Mouse (Mus musculus) embryonic facial prominence, embryonic 12.5 days (tissue): ENCODE results near the gene 2410137M14Rik. TPM values are rescaled to one million over a fixed set of nuclear protein-coding genes. Genes with fewer than 3 reads are reported as not detected.
"Not testable (repeated sequence)": the region's sequence is repeated elsewhere in the genome, so short reads cannot be mapped to it uniquely, and the experiment has no call there.

ENCODE experiments used
- ATAC-seq: fragments of 200-750 bp; cut with Nextera tagmentation; 2 replicates; pipeline ENCODE4 v1.8.0; 2017; ENCODE audit not compliant: insufficient number of reproducible peaks, insufficient read depth, low FRiP score, low TSS enrichment
- H3K27ac ChIP-seq: fragments of 300-500 bp; sonication (generic); 2 replicates; pipeline ENCODE4 v1.5.1; 2016; ENCODE audit warnings: mild to moderate bottlenecking
- H3K27me3 ChIP-seq: fragments of 300-500 bp; sonication (generic); 2 replicates; pipeline ENCODE4 v1.6.1; 2016; ENCODE audit warnings: mild to moderate bottlenecking, moderate library complexity
- H3K36me3 ChIP-seq: fragments of 300-500 bp; sonication (generic); 2 replicates; pipeline ENCODE4 v1.6.1; 2016; ENCODE audit warnings: mild to moderate bottlenecking
- H3K4me1 ChIP-seq: fragments of 300-500 bp; sonication (generic); 2 replicates; pipeline ENCODE4 v1.6.1; 2016
- H3K4me2 ChIP-seq: fragments of 300-500 bp; sonication (generic); replicated peaks from 2 replicates; pipeline ENCODE4 v1.6.1; 2016; ENCODE audit warnings: mild to moderate bottlenecking, moderate library complexity
- H3K4me3 ChIP-seq: fragments of 300-500 bp; sonication (generic); 2 replicates; pipeline ENCODE4 v1.5.1; 2016; ENCODE audit warnings: mild to moderate bottlenecking
- H3K9ac ChIP-seq: fragments of 300-500 bp; sonication (generic); 2 replicates; pipeline ENCODE4 v1.6.1; 2016; ENCODE audit warnings: mild to moderate bottlenecking, moderate library complexity
- H3K9me3 ChIP-seq: fragments of 300-500 bp; sonication (generic); 2 replicates; pipeline ENCODE4 v1.6.1; 2016; ENCODE audit warnings: mild to moderate bottlenecking, moderate library complexity
- WGBS: fragments of 180-500 bp; shearing (Covaris S2); methylation state at CpG from one replicate; pipeline ENCODE4 v1.1.7; 2016; 5-methylcytosine and 5-hydroxymethylcytosine counted together
- polyA plus RNA-seq: library from polyadenylated mRNA; unstranded; fragments of >200 nt; fragmentation: Nextera tagmentation; extraction: Ambion mirVana; gene quantifications from 2 replicates; pipeline ENCODE4 v1.2.1, GENCODE M21; 2016

Gene 2410137M14Rik
- polyA plus RNA-seq, 1 experiment from 2014 or later: not detected

DNA sequence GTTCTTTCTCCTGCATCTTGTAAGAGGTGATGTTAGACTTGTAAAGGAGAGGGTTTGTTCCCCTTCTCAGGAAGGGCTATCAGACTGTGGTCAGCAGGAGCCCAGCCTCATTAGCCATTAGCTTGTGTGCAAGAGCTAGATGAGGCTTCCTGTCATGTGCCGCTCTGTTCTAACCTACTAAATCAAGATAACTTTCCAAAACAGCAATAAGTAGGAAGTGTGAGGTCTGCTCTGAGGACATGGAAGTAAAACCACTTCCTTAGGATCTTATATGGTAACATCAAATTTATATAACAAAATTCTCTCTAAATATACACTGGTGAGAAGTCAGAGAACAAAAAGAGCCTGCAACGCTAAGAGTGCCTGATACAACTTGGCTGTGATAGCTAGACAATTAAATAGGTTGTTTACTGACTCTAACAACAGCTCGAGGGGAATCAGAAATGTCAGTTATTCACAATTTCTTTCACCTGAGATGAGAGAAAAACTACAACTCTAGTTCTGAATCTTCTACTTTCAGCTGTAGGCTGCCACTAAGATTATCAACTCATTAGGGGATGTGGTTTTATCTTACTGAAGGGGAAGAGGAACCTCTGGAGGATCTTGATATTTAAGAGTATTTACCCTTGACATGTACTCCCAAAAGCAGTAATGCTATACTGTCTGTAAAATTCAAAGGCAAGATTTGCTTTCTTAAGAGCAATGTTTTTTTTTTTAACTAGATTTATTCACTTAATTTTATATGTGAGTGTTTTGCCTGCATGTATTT, 11.5 kb upstream of the 2410137M14Rik start:
- H3K36me3 ChIP-seq: no peaks in the 10 kb centered on the region
- ATAC-seq: no peak
- peaks cover 20% of the 10 kb centered on the region for H3K27me3 ChIP-seq
- no peaks in the 10 kb centered on the region for H3K9me3 ChIP-seq
- no peak overlapping the region for H3K4me2 ChIP-seq
- 68% methylated on average over 3 of the region's 3 CpGs for WGBS
- H3K27ac ChIP-seq: no peak overlapping the region
- no peak overlapping the region for H3K4me3 ChIP-seq
- H3K9ac ChIP-seq: no peak overlapping the region
- H3K4me1 ChIP-seq: peaks cover 6% of the 10 kb centered on the region; the same call in 1 of the 2 replicates

- not testable (repeated sequence) for H3K4me1 ChIP-seq, ATAC-seq, H3K4me3 ChIP-seq, H3K9me3 ChIP-seq, H3K36me3 ChIP-seq, H3K9ac ChIP-seq, H3K27ac ChIP-seq, H3K4me2 ChIP-seq
- peaks cover 29% of the 10 kb centered on the region for H3K27me3 ChIP-seq
- 82% methylated on average over 6 of the region's 6 CpGs for WGBS
These were observed 9.6 kb upstream of the 2410137M14Rik start for GRCm38 (mm10) chr17:36990630-36991029.

DNA sequence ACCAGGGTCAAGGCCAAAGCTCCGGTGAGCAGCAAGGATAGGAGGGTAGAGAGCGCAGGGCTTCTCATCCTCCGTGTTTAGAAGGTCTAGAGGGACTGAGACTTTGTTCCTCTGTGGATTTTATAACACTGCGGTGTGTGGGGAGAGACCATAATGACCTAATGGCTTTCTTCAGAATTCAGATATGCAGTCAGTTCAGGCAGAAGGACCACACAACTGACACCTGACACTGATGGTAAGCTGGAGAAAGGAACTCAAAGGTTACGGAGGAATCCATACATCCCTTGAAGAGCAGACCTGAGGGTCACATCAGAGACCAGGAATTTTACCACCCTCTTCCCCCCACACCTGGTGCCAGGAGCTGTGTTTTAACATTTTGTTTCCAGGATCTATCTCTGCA, 8.4 kb upstream of the 2410137M14Rik start, which contains the start of gene H2-M5:
TSS of gene H2-M5 (minus strand) at position 101 of the 400 bp plus-strand sequence.
- Histone ChIP-seq H3K27me3 (peaks cover 29% of the 10 kb centered on the region), H3K4me2 (peak within 1 kb of the TSS; percentile 36), H3K4me1 (peaks cover 4% of the 10 kb centered on the region; the same call in 1 of the 2 replicates), H3K9me3 (no peaks in the 10 kb centered on the region), H3K4me3 (peak within 1 kb of the TSS; percentile 21), H3K27ac (no peak within 1 kb of the TSS), H3K9ac (no peak within 1 kb of the TSS), H3K36me3 (no peaks in the 10 kb centered on the region)
- 20% methylated on average over 5 of the region's 5 CpGs for WGBS
- ATAC-seq: no peak

- peaks cover 4% of the 10 kb centered on the region; the same call in 1 of the 2 replicates for H3K4me1 ChIP-seq
- WGBS: 4% methylated on average over 24 of the region's 24 CpGs
- H3K27ac ChIP-seq: no peak overlapping the region
- no peak overlapping the region for H3K9ac ChIP-seq
- peaks cover 29% of the 10 kb centered on the region for H3K27me3 ChIP-seq
- peak overlapping the region; percentile 21 for H3K4me3 ChIP-seq
- ATAC-seq: no peak
- H3K4me2 ChIP-seq: peak overlapping the region; percentile 36
- no peaks in the 10 kb centered on the region for H3K9me3 ChIP-seq
- no peaks in the 10 kb centered on the region for H3K36me3 ChIP-seq
These were observed 7.4 kb upstream of the 2410137M14Rik start for GRCm38 (mm10) chr17:36988475-36988874.

- H3K27ac ChIP-seq: no peak overlapping the region
- H3K36me3 ChIP-seq: no peaks in the 10 kb centered on the region
- no peak overlapping the region for H3K4me3 ChIP-seq
- H3K9me3 ChIP-seq: no peaks in the 10 kb centered on the region
- 28% methylated on average over 5 of the region's 5 CpGs for WGBS
- ATAC-seq: no peak
- no peak overlapping the region for H3K9ac ChIP-seq
- H3K4me1 ChIP-seq: peaks cover 8% of the 10 kb centered on the region; the same call in 1 of the 2 replicates
- peaks cover 24% of the 10 kb centered on the region for H3K27me3 ChIP-seq
- H3K4me2 ChIP-seq: no peak overlapping the region
These were observed 1.5 kb upstream of the 2410137M14Rik start for GRCm38 (mm10) chr17:36982253-36983155.

- Histone ChIP-seq H3K9ac (no peak overlapping the region), H3K36me3 (no peaks in the 10 kb centered on the region), H3K4me2 (peak overlapping the region; percentile 32; the same call in 1 of the 2 replicates), H3K4me1 (peaks cover 8% of the 10 kb centered on the region; the same call in 1 of the 2 replicates), H3K9me3 (no peaks in the 10 kb centered on the region), H3K4me3 (0 out of 2 replicates have a peak overlapping the region, but pooled peaks have one; percentile 15), H3K27me3 (peaks cover 19% of the 10 kb centered on the region; the same call in 1 of the 2 replicates), H3K27ac (no peak overlapping the region)
- WGBS: 6% methylated on average over 4 of the region's 4 CpGs
- no peak for ATAC-seq
These were observed 808 bp upstream of the 2410137M14Rik start for GRCm38 (mm10) chr17:36981845-36982244.

GRCm38 (mm10) chr17:36973271-36973787, 7.7 kb downstream of the 2410137M14Rik start:
- no peaks in the 10 kb centered on the region for H3K36me3 ChIP-seq
- no peak overlapping the region for H3K4me3 ChIP-seq
- no peaks in the 10 kb centered on the region for H3K9me3 ChIP-seq
- H3K27me3 ChIP-seq: no peaks in the 10 kb centered on the region
- ATAC-seq: no peak
- no peak overlapping the region for H3K9ac ChIP-seq
- 62% methylated on average over 8 of the region's 8 CpGs for WGBS
- no peaks in the 10 kb centered on the region for H3K4me1 ChIP-seq
- H3K4me2 ChIP-seq: no peak overlapping the region
- H3K27ac ChIP-seq: no peak overlapping the region

DNA sequence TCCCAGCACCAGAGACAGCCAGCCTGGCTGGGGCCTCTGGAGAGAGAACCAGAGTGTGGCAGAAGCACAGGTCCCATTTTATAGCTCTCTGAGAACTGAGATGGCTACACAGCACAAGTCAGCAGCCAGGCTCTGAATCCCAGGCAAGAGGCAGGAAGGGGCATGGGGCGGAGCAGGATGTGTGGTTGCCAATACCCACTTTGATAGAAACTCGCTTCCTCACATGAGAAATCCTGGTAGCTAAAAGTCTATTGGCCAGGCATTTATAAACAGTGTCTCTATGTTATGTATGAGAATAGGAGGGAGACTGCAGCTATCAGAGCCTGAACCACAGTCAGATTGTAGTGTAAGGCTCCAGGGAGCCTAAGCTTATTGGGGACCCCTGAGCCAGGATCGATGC, 8.2 kb downstream of the 2410137M14Rik start:
- no peak overlapping the region for H3K27ac ChIP-seq
- H3K4me3 ChIP-seq: no peak overlapping the region
- H3K36me3 ChIP-seq: no peaks in the 10 kb centered on the region
- WGBS: 80% methylated on average over 3 of the region's 3 CpGs
- no peaks in the 10 kb centered on the region for H3K27me3 ChIP-seq
- ATAC-seq: no peak
- no peak overlapping the region for H3K9ac ChIP-seq
- H3K9me3 ChIP-seq: no peaks in the 10 kb centered on the region
- no peaks in the 10 kb centered on the region for H3K4me1 ChIP-seq
- no peak overlapping the region for H3K4me2 ChIP-seq

DNA sequence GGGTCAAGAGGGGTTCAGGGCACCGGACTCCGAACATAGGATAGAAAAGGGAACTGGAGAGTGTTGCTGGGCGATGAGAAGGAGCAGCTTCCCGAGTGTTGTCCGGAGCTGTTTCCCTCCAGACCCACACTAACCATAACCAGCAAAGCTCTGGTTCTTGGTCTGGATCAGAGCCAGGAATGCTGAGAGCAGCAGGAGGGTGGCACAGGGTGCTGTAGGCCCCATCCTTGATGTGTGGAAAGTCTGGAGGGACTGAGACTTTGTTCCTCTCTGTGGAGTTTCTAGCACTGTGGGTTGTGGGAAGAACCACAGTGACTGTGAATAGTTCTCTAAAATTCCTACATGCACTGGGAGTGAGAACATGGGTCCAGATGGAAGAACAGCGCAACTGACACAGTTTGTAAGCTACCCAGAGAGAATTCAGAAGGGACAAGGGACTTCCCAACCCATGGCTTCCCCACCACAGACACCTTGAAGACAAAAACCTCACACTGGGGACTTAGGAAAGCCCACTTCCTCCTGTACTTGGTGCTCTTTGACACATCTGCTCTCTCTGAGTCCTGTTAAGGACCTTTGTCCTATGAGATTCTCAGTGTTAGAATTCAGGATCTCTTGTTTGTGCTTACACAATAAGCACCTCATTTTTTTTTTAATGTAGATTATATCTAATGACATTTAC, 9.7 kb downstream of the 2410137M14Rik start:
- 88% methylated on average over 6 of the region's 6 CpGs for WGBS
- ATAC-seq: no peak

GRCm38 (mm10) chr17:36970316-36970890, 10.6 kb downstream of the 2410137M14Rik start:
- H3K4me1 ChIP-seq: no peaks in the 10 kb centered on the region
- no peak overlapping the region for H3K27ac ChIP-seq
- no peak for ATAC-seq
- no peak overlapping the region for H3K9ac ChIP-seq
- H3K4me2 ChIP-seq: no peak overlapping the region
- no peaks in the 10 kb centered on the region for H3K27me3 ChIP-seq
- H3K4me3 ChIP-seq: no peak overlapping the region
- no peaks in the 10 kb centered on the region for H3K9me3 ChIP-seq
- 84% methylated on average over 14 of the region's 14 CpGs for WGBS
- H3K36me3 ChIP-seq: no peaks in the 10 kb centered on the region

More for the DNA sequence above, 9.7 kb downstream of the 2410137M14Rik start:
- Histone ChIP-seq H3K36me3 (no peaks in the 10 kb centered on the region), H3K9me3 (no peaks in the 10 kb centered on the region), H3K4me1 (no peaks in the 10 kb centered on the region), H3K27ac (no peak overlapping the region), H3K4me2 (no peak overlapping the region), H3K27me3 (no peaks in the 10 kb centered on the region), H3K4me3 (no peak overlapping the region), H3K9ac (no peak overlapping the region)

DNA sequence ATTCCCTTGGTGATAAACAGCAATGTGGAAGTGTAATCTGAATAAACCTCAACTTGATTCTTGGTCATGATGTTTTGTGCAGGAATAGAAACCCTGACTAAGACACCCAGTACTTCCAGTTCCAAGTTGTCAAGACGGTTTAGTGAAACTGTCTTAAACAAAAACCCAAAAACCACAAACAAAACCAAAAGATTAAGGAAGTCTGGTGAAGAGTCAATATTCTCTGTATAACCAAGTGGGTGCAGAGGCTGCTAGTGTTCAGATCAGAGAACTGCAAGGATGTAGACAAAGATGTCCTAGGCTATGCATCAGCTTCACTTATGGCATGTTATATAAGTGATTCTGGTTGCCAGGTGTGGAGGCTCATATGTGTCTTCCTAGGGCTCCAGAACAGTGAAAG, 14.2 kb downstream of the 2410137M14Rik start:
- Histone ChIP-seq H3K27ac (no peak overlapping the region), H3K27me3 (no peaks in the 10 kb centered on the region), H3K4me3 (no peak overlapping the region), H3K4me2 (no peak overlapping the region), H3K4me1 (no peaks in the 10 kb centered on the region), H3K9ac (no peak overlapping the region), H3K9me3 (no peaks in the 10 kb centered on the region), H3K36me3 (no peaks in the 10 kb centered on the region)
- ATAC-seq: no peak
- WGBS: 66% methylated on average over 1 of the region's 1 CpGs
